Mouse (Mus musculus) liver, adult 2 months (tissue): ENCODE results near the gene Psrc1. TPM values are rescaled to one million over a fixed set of nuclear protein-coding genes. Genes with fewer than 3 reads are reported as not detected.

Source experiments
- DNase-seq: peaks from one replicate; pipeline ENCODE4 v3.0.0-alpha.2; 2011; ENCODE audit warnings: low read depth, low spot score; ENCODE audit errors: extremely low read depth
- H3K27ac ChIP-seq: fragments of 200-500 bp; replicated peaks from 2 replicates; pipeline ENCODE4 v1.5.1; 2012; ENCODE audit warnings: low read depth, mild to moderate bottlenecking, control low read depth, inconsistent platforms, low read length; ENCODE audit not compliant: insufficient read depth
- H3K27me3 ChIP-seq: fragments of 200-500 bp; 2 replicates; pipeline ENCODE4 v1.6.1; 2012; ENCODE audit warnings: mild to moderate bottlenecking, moderate library complexity, low read length, inconsistent platforms; ENCODE audit not compliant: control insufficient read depth, insufficient read depth
- H3K36me3 ChIP-seq: fragments of 200-500 bp; 2 replicates; pipeline ENCODE4 v1.6.1; 2012; ENCODE audit warnings: low read length, inconsistent platforms; ENCODE audit not compliant: control insufficient read depth, insufficient read depth
- H3K4me1 ChIP-seq: fragments of 200-500 bp; 2 replicates; pipeline ENCODE4 v1.6.1; 2011; ENCODE audit warnings: low read length; ENCODE audit not compliant: control insufficient read depth, insufficient read depth
- H3K4me3 ChIP-seq: fragments of 200-500 bp; 2 replicates; pipeline ENCODE4 v1.5.1; 2011; ENCODE audit warnings: low read depth, mild to moderate bottlenecking, control low read depth, low read length, moderate library complexity; ENCODE audit not compliant: insufficient read depth
- H3K79me2 ChIP-seq: fragments of 200-500 bp; 2 replicates; pipeline ENCODE4 v1.6.1; 2012; ENCODE audit warnings: inconsistent platforms, mild to moderate bottlenecking, low read length, moderate library complexity; ENCODE audit not compliant: control insufficient read depth, insufficient read depth
- H3K9ac ChIP-seq: fragments of 200-500 bp; 2 replicates; pipeline ENCODE4 v1.6.1; 2012; ENCODE audit warnings: low read depth, mild to moderate bottlenecking, control low read depth, inconsistent platforms, low read length
- CTCF ChIP-seq: fragments of 200-500 bp; IDR thresholded peaks from 2 replicates; pipeline ENCODE4 v1.5.1; 2011; ENCODE audit warnings: low read depth, low read length, control low read depth
- POLR2A ChIP-seq: fragments of 200-500 bp; IDR thresholded peaks from 2 replicates; pipeline ENCODE4 v1.6.1; 2011; ENCODE audit warnings: low read length, control low read depth; ENCODE audit not compliant: insufficient read depth; ENCODE audit errors: extremely low read depth
- WGBS: fragments of 180-500 bp; shearing (Covaris S2); methylation state at CpG from one replicate; pipeline ENCODE4 v1.1.7; 2018; 5-methylcytosine and 5-hydroxymethylcytosine counted together
- polyA plus RNA-seq: library from polyadenylated mRNA; depleted of rRNA; stranded (reverse); fragments of >200 nt; gene quantifications from 2 replicates; pipeline ENCODE4 v1.2.3, GENCODE M21; 2012; rRNA removed
- total RNA-seq: library from RNA; depleted of rRNA; stranded (reverse); fragments of >200 nt; gene quantifications from 2 replicates; pipeline ENCODE4 v1.2.3, GENCODE M21; 2014; rRNA removed

Gene Psrc1
- total RNA-seq (0.40 TPM in 1 of 2 replicates, not detected in the other), polyA plus RNA-seq (0.26 and 0.37 TPM in 2 replicates)

DNA sequence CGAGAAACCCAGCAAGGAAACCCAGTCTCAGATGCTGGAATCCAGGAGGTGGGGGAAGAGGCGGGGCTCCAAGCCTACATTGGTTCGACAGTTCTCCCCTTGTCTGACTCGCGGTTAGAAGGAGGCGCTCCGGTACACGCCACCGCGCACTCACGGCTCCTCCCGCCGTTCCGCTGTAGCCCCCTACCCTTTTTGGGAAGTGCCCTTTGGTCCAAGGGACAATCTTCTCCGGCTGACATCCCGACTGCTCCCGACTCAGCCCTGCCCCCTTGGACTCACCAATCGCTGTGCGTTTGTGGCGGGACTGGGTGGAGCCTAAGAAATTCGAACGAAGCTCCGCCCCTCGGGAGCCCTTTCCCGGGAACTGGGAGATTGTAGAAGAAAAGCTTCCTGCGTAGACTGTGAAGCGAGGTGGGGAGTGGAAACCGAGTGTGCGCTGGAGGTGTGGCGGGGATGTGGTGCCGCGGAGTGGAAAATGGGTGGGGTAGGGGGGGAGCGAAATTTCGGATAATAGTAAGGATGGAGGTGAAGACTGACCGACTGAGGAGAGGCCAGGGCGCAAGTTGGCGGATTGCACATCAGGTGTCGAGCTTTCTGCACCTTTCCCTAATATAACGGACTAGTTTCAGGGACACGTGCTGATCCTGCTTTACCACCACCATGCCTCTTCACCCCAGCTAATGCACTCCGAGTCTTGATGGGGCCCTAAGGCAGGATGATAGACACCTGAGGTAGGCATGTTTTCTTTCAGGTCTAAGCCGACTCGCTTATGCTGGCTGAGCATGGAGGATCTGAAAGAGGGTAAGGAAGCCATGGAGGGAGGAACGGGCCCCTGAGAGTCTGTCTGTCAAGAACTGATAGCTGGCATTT is at the start of gene Psrc1:
TSS of gene Psrc1 (plus strand) at position 355 of the 870 bp plus-strand sequence.
- H3K9ac ChIP-seq: peak within 1 kb of the TSS; percentile 19; the same call in 1 of the 2 replicates
- H3K4me1 ChIP-seq: 0 out of 2 replicates have a peak, but pooled peaks cover 3% of the 10 kb centered on the region
- TF ChIP-seq CTCF: no peak
- TF ChIP-seq POLR2A: no peak
- peak within 1 kb of the TSS; percentile 71 for H3K4me3 ChIP-seq
- no peaks in the 10 kb centered on the region for H3K79me2 ChIP-seq
- WGBS: 7% methylated on average over 44 of the region's 44 CpGs
- H3K27ac ChIP-seq: no peak within 1 kb of the TSS
- DNase-seq: peak; percentile 43
- H3K27me3 ChIP-seq: no peaks in the 10 kb centered on the region
- H3K36me3 ChIP-seq: no peaks in the 10 kb centered on the region

DNA sequence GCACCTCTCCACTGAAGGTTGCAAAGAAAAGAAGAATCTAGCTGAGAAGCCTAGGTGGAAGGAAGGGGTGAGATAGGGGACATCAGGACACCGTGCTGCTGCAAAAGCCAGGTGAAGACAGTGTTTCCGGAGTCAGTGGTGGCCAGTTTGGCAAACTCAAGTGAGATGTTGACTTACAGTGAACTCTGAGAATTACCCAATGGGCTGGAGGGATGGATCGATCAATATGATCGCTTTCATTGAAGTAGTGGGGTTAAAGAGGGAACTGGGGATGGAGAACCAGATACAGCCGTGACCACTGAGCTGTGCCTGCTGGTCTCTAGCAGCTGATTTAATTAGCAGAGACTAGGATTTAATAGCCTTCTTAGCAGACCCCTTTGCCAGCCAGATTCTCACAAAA is 46.8 kb upstream of the Psrc1 start:
- Histone ChIP-seq H3K9ac (no peak overlapping the region), H3K4me1 (no peaks in the 10 kb centered on the region; the same call in 1 of the 2 replicates), H3K27ac (no peak overlapping the region), H3K36me3 (peaks cover 15% of the 10 kb centered on the region; the same call in 1 of the 2 replicates), H3K4me3 (no peak overlapping the region), H3K79me2 (no peaks in the 10 kb centered on the region), H3K27me3 (no peaks in the 10 kb centered on the region)
- 34% methylated on average over 5 of the region's 5 CpGs for WGBS
- peak; percentile 84 for DNase-seq
- TF ChIP-seq CTCF: no peak
- no peak for TF ChIP-seq POLR2A

DNA sequence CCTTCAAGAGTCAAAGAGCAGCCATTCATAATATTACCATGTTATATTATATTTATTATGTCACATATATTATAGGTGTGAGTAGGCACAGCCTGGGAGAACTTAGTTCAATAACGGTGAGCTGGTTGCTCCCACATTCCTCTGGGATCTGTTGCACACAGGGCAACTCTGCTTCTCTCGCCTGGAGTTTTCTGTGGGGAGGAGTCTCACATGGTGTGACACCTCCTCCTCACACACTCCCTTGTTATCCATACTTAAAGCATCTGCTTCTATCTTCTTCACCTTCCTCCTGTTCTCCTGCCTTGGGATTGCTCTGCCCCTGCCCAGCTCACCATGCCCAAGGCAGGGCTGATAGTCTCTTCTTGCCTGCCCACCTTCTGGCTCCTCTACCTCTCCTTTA is 42.6 kb upstream of the Psrc1 start:
- Histone ChIP-seq H3K9ac (no peak overlapping the region), H3K36me3 (peaks cover 16% of the 10 kb centered on the region; the same call in 1 of the 2 replicates), H3K4me1 (no peaks in the 10 kb centered on the region; the same call in 1 of the 2 replicates), H3K27ac (no peak overlapping the region), H3K4me3 (no peak overlapping the region), H3K27me3 (no peaks in the 10 kb centered on the region), H3K79me2 (no peaks in the 10 kb centered on the region)
- DNase-seq: no peak
- TF ChIP-seq CTCF: no peak
- TF ChIP-seq POLR2A: no peak
- WGBS: 90% methylated on average over 2 of the region's 2 CpGs

DNA sequence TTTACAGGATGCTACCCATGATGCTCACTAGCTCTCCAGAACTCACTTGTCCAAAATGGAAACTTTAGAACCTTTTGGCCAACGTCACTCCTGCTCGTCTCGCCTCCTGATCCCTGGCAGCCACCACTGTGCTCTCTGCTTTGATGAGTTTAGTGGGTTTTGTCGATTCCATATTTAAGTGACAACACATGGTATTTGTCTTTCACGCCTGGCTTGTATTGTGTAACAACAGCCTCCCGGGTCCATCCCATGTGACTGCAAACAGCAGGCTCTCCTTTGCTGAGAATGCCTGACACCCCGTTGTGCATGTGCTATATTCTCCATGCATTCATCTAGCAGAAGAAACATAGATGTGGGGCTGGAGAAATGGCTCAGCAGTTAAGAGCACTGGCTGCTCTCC is 41.5 kb upstream of the Psrc1 start:
- H3K79me2 ChIP-seq: no peaks in the 10 kb centered on the region
- no peaks in the 10 kb centered on the region for H3K27me3 ChIP-seq
- peaks cover 19% of the 10 kb centered on the region; the same call in 1 of the 2 replicates for H3K36me3 ChIP-seq
- no peak overlapping the region for H3K4me3 ChIP-seq
- no peak for DNase-seq
- no peak overlapping the region for H3K27ac ChIP-seq
- WGBS: 54% methylated on average over 7 of the region's 7 CpGs
- TF ChIP-seq POLR2A (no peak), CTCF (no peak)
- no peaks in the 10 kb centered on the region for H3K4me1 ChIP-seq
- H3K9ac ChIP-seq: no peak overlapping the region

DNA sequence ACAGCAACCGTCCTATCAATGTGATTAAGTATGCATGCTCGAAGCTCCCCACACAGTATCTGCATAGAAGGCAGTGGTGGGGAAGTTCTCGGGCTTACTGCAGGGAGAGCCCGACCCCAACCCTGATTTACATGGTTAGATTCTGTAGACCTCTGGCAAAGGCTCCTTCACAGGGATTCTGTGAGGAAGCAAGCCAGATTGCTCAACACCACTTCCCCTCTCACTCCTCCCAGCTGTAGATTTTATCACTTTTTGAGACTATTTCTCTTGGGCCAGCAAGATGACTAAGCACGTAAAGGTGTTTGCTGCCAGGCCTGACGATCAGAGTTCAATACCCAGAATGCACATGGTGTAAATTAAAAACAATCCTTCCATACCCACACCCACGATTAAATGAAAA is 37.8 kb upstream of the Psrc1 start:
- Histone ChIP-seq H3K27ac (no peak overlapping the region), H3K27me3 (no peaks in the 10 kb centered on the region), H3K79me2 (no peaks in the 10 kb centered on the region), H3K36me3 (peaks cover 11% of the 10 kb centered on the region; the same call in 1 of the 2 replicates), H3K4me3 (no peak overlapping the region), H3K4me1 (no peaks in the 10 kb centered on the region), H3K9ac (no peak overlapping the region)
- no peak for TF ChIP-seq POLR2A
- TF ChIP-seq CTCF: no peak
- DNase-seq: no peak
- 66% methylated on average over 7 of the region's 7 CpGs for WGBS
